Mouse (Mus musculus) frontal cortex, adult (tissue): ENCODE results near the gene Mkrn2.

Source experiments
- ATAC-seq: cut with Nextera tagmentation; 2 replicates; pipeline ENCODE4 v1.9.2; 2017; ENCODE audit warnings: mild to moderate bottlenecking, moderate library complexity, mixed read lengths; ENCODE audit not compliant: low TSS enrichment

Gene Mkrn2

GRCm38 (mm10) chr6:115601715-115602523, at the start of gene Mkrn2:
Mkrn2 (plus strand) TSS chr6:115601902.
- ATAC-seq, result peak; percentile 87

- ATAC-seq, result peak; percentile 76
Observed at GRCm38 (mm10) chr6:115555485-115555884, 46.2 kb upstream of the Mkrn2 start.

- no peak for ATAC-seq
Observed at GRCm38 (mm10) chr6:115558176-115558575, 43.5 kb upstream of the Mkrn2 start.

- ATAC-seq, result no peak
Observed at GRCm38 (mm10) chr6:115559651-115560632, 41.8 kb upstream of the Mkrn2 start.

- no peak for ATAC-seq
Observed at GRCm38 (mm10) chr6:115565479-115566045, 36.1 kb upstream of the Mkrn2 start.

- ATAC-seq, result no peak
Observed at GRCm38 (mm10) chr6:115574171-115574570, 27.5 kb upstream of the Mkrn2 start.

GRCm38 (mm10) chr6:115577407-115577806, 24.3 kb upstream of the Mkrn2 start:
- no peak for ATAC-seq

- ATAC-seq, result no peak
Observed at GRCm38 (mm10) chr6:115577941-115578340, 23.8 kb upstream of the Mkrn2 start.

- no peak for ATAC-seq
Observed at GRCm38 (mm10) chr6:115580810-115581209, 20.9 kb upstream of the Mkrn2 start.

- no peak for ATAC-seq
Observed at GRCm38 (mm10) chr6:115582328-115583115, 19.2 kb upstream of the Mkrn2 start.

GRCm38 (mm10) chr6:115583430-115584125, 18.1 kb upstream of the Mkrn2 start:
- no peak for ATAC-seq

GRCm38 (mm10) chr6:115584176-115584575, 17.5 kb upstream of the Mkrn2 start:
- ATAC-seq, result no peak

GRCm38 (mm10) chr6:115586321-115586720, 15.4 kb upstream of the Mkrn2 start:
- no peak for ATAC-seq

GRCm38 (mm10) chr6:115591692-115592359, 9.9 kb upstream of the Mkrn2 start:
- ATAC-seq, result no peak

GRCm38 (mm10) chr6:115592458-115592857, 9.2 kb upstream of the Mkrn2 start, which contains the start of gene Mkrn2os:
Mkrn2os (minus strand) TSS chr6:115592576.
- ATAC-seq, result no peak

- no peak for ATAC-seq
Observed at GRCm38 (mm10) chr6:115593252-115593651, 8.4 kb upstream of the Mkrn2 start.

- ATAC-seq, result no peak
Observed at GRCm38 (mm10) chr6:115594463-115594862, 7.2 kb upstream of the Mkrn2 start.

GRCm38 (mm10) chr6:115595667-115596066, 6.0 kb upstream of the Mkrn2 start:
- ATAC-seq, result no peak

- no peak for ATAC-seq
Observed at GRCm38 (mm10) chr6:115601322-115601714, 384 bp upstream of the Mkrn2 start.

GRCm38 (mm10) chr6:115606461-115606860, 4.8 kb downstream of the Mkrn2 start:
- ATAC-seq, result no peak
